Mouse (Mus musculus) heart, adult 2 months (tissue): ENCODE measurements at regions not wholly inside any gene's neighbourhood (a gene's known extent, or its start where the extent isn't known, plus 50 kb on each side); places are given as distances from the start of the nearest gene placed in this dataset.

Experiments
- CTCF ChIP-seq: fragments of 200-600 bp; IDR thresholded peaks from 2 replicates; pipeline ENCODE4 v1.8.1; 2022; ENCODE audit warnings: antibody characterized with exemption, mild to moderate bottlenecking, moderate library complexity
- POLR2A ChIP-seq: fragments of 200-500 bp; IDR thresholded peaks from 2 replicates; pipeline ENCODE4 v1.6.1; 2011; ENCODE audit warnings: mild to moderate bottlenecking, low read depth, low read length, control low read depth; ENCODE audit not compliant: insufficient read depth

- no peak for TF ChIP-seq CTCF
- no peak for TF ChIP-seq POLR2A
Observed at GRCm38 (mm10) chr4:23994261-23994965, 501.8 kb upstream of the Mms22l start.
